Comparison of ENCODE assay signal across 22 mouse cellular contexts in genomic region chr10:120323584-120324203, GRCm38 (mm10).
DNase-seq lines count a peak whose midpoint lies in the region; ATAC-seq and TF ChIP-seq lines count a peak whose summit lies in the region.
"Had no signal": no experiment of that assay in that cellular context is flagged by ENCODE, and none has a peak within 500 bp of the region (broad histone marks: within the 10 kb centered on the region; RNA-seq: fewer than 3 reads in every experiment).

No protein-coding gene starts in this region.

- ATAC-seq in liver, postnatal 0 days, result 0 out of 2 replicates have a peak, but pooled peaks have one; percentile 8
- no peak for ATAC-seq in liver, embryonic 12.5 days
- ATAC-seq in activated CD4-positive, CD25-positive, alpha-beta regulatory T cell, adult 4 months, result peak; percentile 19
- ATAC-seq in inflammation-experienced regulatory T-cells, adult 6 months, result peak; percentile 54
- no peak for ATAC-seq in midbrain, embryonic 14.5 days (ENCODE audit: low FRiP score, low TSS enrichment)
- no peak for ATAC-seq in kidney, embryonic 15.5 days (replicated peaks; ENCODE audit: low FRiP score)
- ATAC-seq: forebrain, embryonic 13.5 days; intestine, embryonic 15.5 days; midbrain, embryonic 15.5 days had no signal

- TF ChIP-seq CTCF in liver, postnatal 0 days (IDR thresholded peaks at IDR 0.05; ENCODE audit: low read depth), result no peak

- H3K4me1 ChIP-seq in liver, postnatal 0 days (ENCODE audit: insufficient read depth), result peaks cover 6% of the 10 kb centered on the region; the same call in 1 of the 2 replicates
- peaks cover 15% of the 10 kb centered on the region; the same call in 1 of the 2 replicates for H3K4me1 ChIP-seq in liver, embryonic 12.5 days
- peaks cover 36% of the 10 kb centered on the region for H3K4me1 ChIP-seq in limb, embryonic 10.5 days
- no peaks in the 10 kb centered on the region for H3K4me1 ChIP-seq in midbrain, embryonic 14.5 days (ENCODE audit: control insufficient read depth, insufficient read depth, low read length)
- no peaks in the 10 kb centered on the region for H3K4me1 ChIP-seq in kidney, embryonic 15.5 days
- H3K4me1 ChIP-seq: forebrain, embryonic 13.5 days; hindbrain, embryonic 13.5 days; intestine, embryonic 15.5 days; midbrain, embryonic 15.5 days; stomach, embryonic 15.5 days had no signal

- no peaks in the 10 kb centered on the region for H3K9me3 ChIP-seq in liver, postnatal 0 days (ENCODE audit: low read length)
- no peaks in the 10 kb centered on the region for H3K9me3 ChIP-seq in liver, embryonic 12.5 days (replicated peaks)
- H3K9me3 ChIP-seq in limb, embryonic 10.5 days (replicated peaks), result no peaks in the 10 kb centered on the region
- H3K9me3 ChIP-seq in midbrain, embryonic 14.5 days (ENCODE audit: control insufficient read depth, low read length), result peaks cover 3% of the 10 kb centered on the region; the same call in 1 of the 2 replicates
- peaks cover 7% of the 10 kb centered on the region; the same call in 1 of the 2 replicates for H3K9me3 ChIP-seq in kidney, embryonic 15.5 days (replicated peaks)
- H3K9me3 ChIP-seq: embryonic facial prominence, embryonic 12.5 days; forebrain, embryonic 13.5 days; hindbrain, embryonic 13.5 days; intestine, embryonic 15.5 days; limb, embryonic 12.5 days; stomach, embryonic 15.5 days had no signal

- H3K36me3 ChIP-seq in liver, postnatal 0 days (replicated peaks; ENCODE audit: insufficient read depth, low read length), result no peaks in the 10 kb centered on the region
- H3K36me3 ChIP-seq in liver, embryonic 12.5 days, result no peaks in the 10 kb centered on the region
- H3K36me3 ChIP-seq in limb, embryonic 10.5 days, result no peaks in the 10 kb centered on the region
- H3K36me3 ChIP-seq in midbrain, embryonic 14.5 days (ENCODE audit: control insufficient read depth, insufficient read depth, low read length), result no peaks in the 10 kb centered on the region
- H3K36me3 ChIP-seq in kidney, embryonic 15.5 days, result no peaks in the 10 kb centered on the region
- H3K36me3 ChIP-seq: embryonic facial prominence, embryonic 12.5 days; hindbrain, embryonic 13.5 days; intestine, embryonic 15.5 days; limb, embryonic 12.5 days; midbrain, embryonic 15.5 days; stomach, embryonic 15.5 days had no signal

- no peaks in the 10 kb centered on the region for H3K27me3 ChIP-seq in liver, postnatal 0 days (ENCODE audit: insufficient read depth, low read length)
- no peaks in the 10 kb centered on the region for H3K27me3 ChIP-seq in liver, embryonic 12.5 days (replicated peaks)
- H3K27me3 ChIP-seq in limb, embryonic 10.5 days (ENCODE audit: low read depth, poor library complexity, severe bottlenecking), result no peaks in the 10 kb centered on the region
- no peaks in the 10 kb centered on the region for H3K27me3 ChIP-seq in midbrain, embryonic 14.5 days (ENCODE audit: control insufficient read depth, insufficient read depth, low read length)
- no peaks in the 10 kb centered on the region for H3K27me3 ChIP-seq in kidney, embryonic 15.5 days
- H3K27me3 ChIP-seq: embryonic facial prominence, embryonic 12.5 days; forebrain, embryonic 13.5 days; hindbrain, embryonic 13.5 days; intestine, embryonic 15.5 days; limb, embryonic 12.5 days; midbrain, embryonic 15.5 days; stomach, embryonic 15.5 days had no signal

- H3K4me2 ChIP-seq in liver, postnatal 0 days (ENCODE audit: low read depth, low read length), result no peak overlapping the region
- no peak overlapping the region for H3K4me2 ChIP-seq in liver, embryonic 12.5 days
- H3K4me2 ChIP-seq in midbrain, embryonic 14.5 days (ENCODE audit: low read length), result no peak overlapping the region
- H3K4me2 ChIP-seq in kidney, embryonic 15.5 days, result no peak overlapping the region
- H3K4me2 ChIP-seq: embryonic facial prominence, embryonic 12.5 days; forebrain, embryonic 13.5 days; hindbrain, embryonic 13.5 days; intestine, embryonic 15.5 days; limb, embryonic 12.5 days; lung, embryonic 14.5 days; midbrain, embryonic 15.5 days; stomach, embryonic 15.5 days had no signal

- H3K27ac ChIP-seq in liver, postnatal 0 days (ENCODE audit: low read depth), result 0 out of 2 replicates have a peak overlapping the region, but pooled peaks have one; percentile 30
- no peak overlapping the region for H3K27ac ChIP-seq in liver, embryonic 12.5 days
- H3K27ac ChIP-seq in limb, embryonic 10.5 days, result no peak overlapping the region
- no peak overlapping the region for H3K27ac ChIP-seq in midbrain, embryonic 14.5 days (replicated peaks; ENCODE audit: low read depth, low read length)
- no peak overlapping the region for H3K27ac ChIP-seq in kidney, embryonic 15.5 days
- H3K27ac ChIP-seq: embryonic facial prominence, embryonic 12.5 days; forebrain, embryonic 13.5 days; hindbrain, embryonic 13.5 days; intestine, embryonic 15.5 days; limb, embryonic 12.5 days; macrophage; midbrain, embryonic 15.5 days; stomach, embryonic 15.5 days had no signal

- 41% methylated on average over 11 of the region's 11 CpGs for WGBS in liver, postnatal 0 days (ENCODE audit: insufficient replicate concordance)
- WGBS in liver, embryonic 12.5 days (ENCODE audit: insufficient replicate concordance), result 32% methylated on average over 11 of the region's 11 CpGs
- 90% methylated on average over 11 of the region's 11 CpGs for WGBS in limb, embryonic 10.5 days
- WGBS in midbrain, embryonic 14.5 days, result 92% methylated on average over 11 of the region's 11 CpGs
- WGBS in kidney, embryonic 15.5 days, result 86% methylated on average over 11 of the region's 11 CpGs

- H3K9ac ChIP-seq in liver, postnatal 0 days (replicated peaks), result no peak overlapping the region
- H3K9ac ChIP-seq in liver, embryonic 12.5 days, result no peak overlapping the region
- H3K9ac ChIP-seq in midbrain, embryonic 14.5 days (replicated peaks; ENCODE audit: low read length), result no peak overlapping the region
- no peak overlapping the region for H3K9ac ChIP-seq in kidney, embryonic 15.5 days
- H3K9ac ChIP-seq: embryonic facial prominence, embryonic 12.5 days; forebrain, embryonic 13.5 days; hindbrain, embryonic 13.5 days; intestine, embryonic 15.5 days; limb, embryonic 12.5 days; lung, embryonic 14.5 days; midbrain, embryonic 15.5 days; stomach, embryonic 15.5 days had no signal

- peak; percentile 15 for DNase-seq in liver, postnatal 0 days
- no peak for DNase-seq in limb, embryonic 10.5 days (ENCODE audit: low spot score)
- DNase-seq in midbrain, embryonic 14.5 days, result no peak
- DNase-seq: cerebellum, adult 9-11 months; heart, adult 18-20 months; heart, postnatal 10 days; lung, embryonic 14.5 days; retina, postnatal 1 day; thymus, adult 2 months had no signal

- no peak overlapping the region for H3K4me3 ChIP-seq in liver, postnatal 0 days (ENCODE audit: low read depth, low read length)
- H3K4me3 ChIP-seq in liver, embryonic 12.5 days, result no peak overlapping the region
- H3K4me3 ChIP-seq in limb, embryonic 10.5 days, result no peak overlapping the region
- no peak overlapping the region for H3K4me3 ChIP-seq in midbrain, embryonic 14.5 days (replicated peaks; ENCODE audit: low read depth, low read length)
- no peak overlapping the region for H3K4me3 ChIP-seq in kidney, embryonic 15.5 days (replicated peaks)
- H3K4me3 ChIP-seq: embryonic facial prominence, embryonic 12.5 days; erythroblast, embryonic 14.5 days; forebrain, embryonic 13.5 days; hindbrain, embryonic 13.5 days; intestine, embryonic 15.5 days; limb, embryonic 12.5 days; midbrain, embryonic 15.5 days; stomach, embryonic 15.5 days had no signal

- no peak for TF ChIP-seq EP300 in liver, postnatal 0 days (IDR thresholded peaks at IDR 0.05; ENCODE audit: low read depth)

Comparison
In these comparisons a context has a peak if more than half of its experiments do, and no peak if none do; other contexts are left out.
1. ATAC-seq: peak in liver, postnatal 0 days (single experiment), activated CD4-positive, CD25-positive, alpha-beta regulatory T cell, adult 4 months (single experiment) and inflammation-experienced regulatory T-cells, adult 6 months (single experiment); none in liver, embryonic 12.5 days (single experiment), midbrain, embryonic 14.5 days (single experiment) and kidney, embryonic 15.5 days (single experiment).